Mouse (Mus musculus): ENCODE results near the gene Gm20532.

GRCm38 (mm10) chr2:26600664-26601063 is 14.2 kb downstream of the Gm20532 start:
- TF ChIP-seq CTCF (IDR thresholded peaks at IDR 0.05; ENCODE audit: control insufficient read depth, insufficient read depth, low read length): no peak
- no peak for TF ChIP-seq POLR2A (IDR thresholded peaks at IDR 0.05; ENCODE audit: borderline replicate concordance, control insufficient read depth, low read depth, low read length)
